Mouse (Mus musculus) embryonic facial prominence, embryonic 14.5 days (tissue): ENCODE results near the gene Gm42669. TPM values are rescaled to one million over a fixed set of nuclear protein-coding genes. Genes with fewer than 3 reads are reported as not detected.

Experiments
- ATAC-seq: fragments of 200-750 bp; cut with Nextera tagmentation; 2 replicates; pipeline ENCODE4 v1.8.0; 2017; ENCODE audit warnings: low read depth, moderate number of reproducible peaks, moderate TSS enrichment
- DNase-seq: peaks from one replicate; pipeline ENCODE4 v3.0.0-alpha.2; 2015; ENCODE audit warnings: low spot score
- H3K27ac ChIP-seq: fragments of 300-500 bp; sonication (generic); replicated peaks from 2 replicates; pipeline ENCODE4 v1.5.1; 2014; ENCODE audit warnings: low read depth, mild to moderate bottlenecking, low read length, moderate library complexity
- H3K27me3 ChIP-seq: fragments of 300-500 bp; sonication (generic); replicated peaks from 2 replicates; pipeline ENCODE4 v1.6.1; 2014; ENCODE audit warnings: low read length; ENCODE audit not compliant: control insufficient read depth, insufficient read depth
- H3K36me3 ChIP-seq: fragments of 300-500 bp; sonication (generic); 2 replicates; pipeline ENCODE4 v1.6.1; 2014; ENCODE audit warnings: low read length, mixed read lengths; ENCODE audit not compliant: control insufficient read depth, insufficient read depth
- H3K4me1 ChIP-seq: fragments of 300-500 bp; sonication (generic); 2 replicates; pipeline ENCODE4 v1.6.1; 2014; ENCODE audit warnings: antibody characterized with exemption, low read length; ENCODE audit not compliant: control insufficient read depth, insufficient read depth
- H3K4me2 ChIP-seq: fragments of 300-500 bp; sonication (generic); 2 replicates; pipeline ENCODE4 v1.6.1; 2014; ENCODE audit warnings: low read depth, mild to moderate bottlenecking, low read length, moderate library complexity, mixed read lengths
- H3K4me3 ChIP-seq: fragments of 300-500 bp; sonication (generic); 2 replicates; pipeline ENCODE4 v1.5.1; 2014; ENCODE audit warnings: low read depth, mild to moderate bottlenecking, low read length
- H3K9ac ChIP-seq: fragments of 300-500 bp; sonication (generic); 2 replicates; pipeline ENCODE4 v1.6.1; 2014; ENCODE audit warnings: low read depth, mild to moderate bottlenecking, low read length, moderate library complexity, mixed read lengths
- H3K9me3 ChIP-seq: fragments of 300-500 bp; sonication (generic); 2 replicates; pipeline ENCODE4 v1.6.1; 2016; ENCODE audit warnings: low read length; ENCODE audit not compliant: control insufficient read depth
- WGBS: fragments of 180-500 bp; shearing (Covaris S2); extraction: QIAGEN DNeasy Blood & Tissue Kit; methylation state at CpG from one replicate; pipeline ENCODE4 v1.1.7; 2014; 5-methylcytosine and 5-hydroxymethylcytosine counted together
- polyA plus RNA-seq: library from polyadenylated mRNA; unstranded; fragments of >200 nt; fragmentation: Nextera tagmentation; extraction: Ambion mirVana; gene quantifications from 2 replicates; pipeline ENCODE4 v1.2.1, GENCODE M21; 2014

Gm42669 gene
- polyA plus RNA-seq, 1 experiment from 2014 or later = 0.32 TPM

- ATAC-seq (peak; percentile 96), DNase-seq (peak; percentile 93)
- Histone ChIP-seq H3K27me3 (no peaks in the 10 kb centered on the region), H3K4me3 (peak within 1 kb of the TSS; percentile 71), H3K27ac (peak within 1 kb of the TSS; percentile 88), H3K4me2 (peak within 1 kb of the TSS; percentile 68), H3K36me3 (peaks cover 16% of the 10 kb centered on the region), H3K4me1 (0 out of 2 replicates have a peak, but pooled peaks cover 5% of the 10 kb centered on the region), H3K9ac (peak within 1 kb of the TSS; percentile 83), H3K9me3 (no peaks in the 10 kb centered on the region)
- under 1% methylated on average over 37 of the region's 64 CpGs for WGBS
These were observed 90.1 kb downstream of the Gm42669 start, which contains the start of the genes Rpap2 and Glmn for GRCm38 (mm10) chr5:107597301-107598077. TSS of gene Rpap2 (plus strand) at chr5:107597373. TSS of gene Glmn (minus strand) at chr5:107597888.

GRCm38 (mm10) chr5:107598380-107598779 is 91.0 kb downstream of the Gm42669 start:
- H3K9ac ChIP-seq = peak overlapping the region; percentile 83
- no peak overlapping the region for H3K27ac ChIP-seq
- no peaks in the 10 kb centered on the region for H3K9me3 ChIP-seq
- peak overlapping the region; percentile 68 for H3K4me2 ChIP-seq
- no peaks in the 10 kb centered on the region for H3K27me3 ChIP-seq
- ATAC-seq (no peak), DNase-seq (peak; percentile 4)
- H3K4me3 ChIP-seq = peak overlapping the region; percentile 71
- H3K36me3 ChIP-seq = peaks cover 19% of the 10 kb centered on the region
- H3K4me1 ChIP-seq = 0 out of 2 replicates have a peak, but pooled peaks cover 5% of the 10 kb centered on the region
- 22% methylated on average over 4 of the region's 4 CpGs for WGBS

- Histone ChIP-seq H3K36me3 (peaks cover 41% of the 10 kb centered on the region), H3K9ac (no peak overlapping the region), H3K4me2 (no peak overlapping the region), H3K27ac (no peak overlapping the region), H3K4me3 (no peak overlapping the region), H3K27me3 (no peaks in the 10 kb centered on the region), H3K9me3 (no peaks in the 10 kb centered on the region), H3K4me1 (no peaks in the 10 kb centered on the region)
- ATAC-seq = peak; percentile 37; the same call in 1 of the 2 replicates
- WGBS = 6% methylated on average over 2 of the region's 2 CpGs
- peak; percentile 63 for DNase-seq
These were observed 103.8 kb downstream of the Gm42669 start for GRCm38 (mm10) chr5:107611224-107611623.

DNA sequence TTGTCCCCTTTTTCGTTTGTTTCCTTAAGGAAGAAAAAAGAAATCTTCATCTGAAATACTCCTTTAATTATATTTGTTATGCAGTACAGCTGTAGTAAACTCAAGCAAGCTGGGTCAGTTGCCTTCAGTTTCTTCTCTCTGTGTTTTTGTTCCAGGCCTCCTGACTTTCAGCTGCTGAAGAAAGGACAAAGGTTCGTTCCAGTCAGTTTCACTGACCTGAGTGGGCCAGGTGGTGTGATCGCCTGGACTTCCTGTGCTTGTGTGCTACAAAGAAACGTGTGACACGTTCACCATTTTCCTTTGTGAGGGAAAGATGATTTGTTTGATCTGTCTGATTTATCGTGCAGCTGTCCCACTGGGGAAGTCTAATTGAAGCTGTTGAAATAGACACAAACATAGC is 110.6 kb downstream of the Gm42669 start:
- DNase-seq (no peak), ATAC-seq (no peak)
- 77% methylated on average over 6 of the region's 6 CpGs for WGBS
- Histone ChIP-seq H3K36me3 (peaks cover 61% of the 10 kb centered on the region), H3K27me3 (no peaks in the 10 kb centered on the region), H3K27ac (no peak overlapping the region), H3K4me1 (no peaks in the 10 kb centered on the region), H3K4me3 (no peak overlapping the region), H3K9ac (no peak overlapping the region), H3K4me2 (no peak overlapping the region), H3K9me3 (no peaks in the 10 kb centered on the region)

DNA sequence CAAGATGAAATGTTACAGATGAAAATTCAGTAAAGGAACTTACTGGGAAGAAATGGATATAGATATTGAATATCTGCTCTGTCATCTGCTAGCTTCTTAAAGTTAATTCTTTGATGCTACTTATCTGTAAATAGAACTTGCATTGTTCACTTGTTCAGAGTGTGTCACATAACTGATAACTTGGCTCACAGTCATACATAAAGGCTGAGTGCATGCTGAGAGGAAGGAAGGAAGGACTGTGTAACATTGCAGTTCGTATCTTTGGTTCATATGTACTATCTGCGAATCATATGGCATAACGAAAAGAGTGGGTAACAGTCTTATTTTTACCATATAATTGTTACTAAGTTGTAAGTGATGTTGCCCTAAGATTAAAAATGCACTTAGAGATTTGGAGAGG is 113.9 kb downstream of the Gm42669 start:
- peaks cover 63% of the 10 kb centered on the region for H3K36me3 ChIP-seq

More for the DNA sequence above, 113.9 kb downstream of the Gm42669 start:
- H3K27me3 ChIP-seq = no peaks in the 10 kb centered on the region
- DNase-seq (no peak), ATAC-seq (no peak)
- H3K9ac ChIP-seq = no peak overlapping the region
- WGBS = 93% methylated on average over 3 of the region's 3 CpGs
- no peaks in the 10 kb centered on the region for H3K4me1 ChIP-seq
- no peaks in the 10 kb centered on the region for H3K9me3 ChIP-seq
- H3K4me3 ChIP-seq = no peak overlapping the region
- H3K4me2 ChIP-seq = no peak overlapping the region
- H3K27ac ChIP-seq = no peak overlapping the region

Other genes with a start within 250 kb of the Gm42669 start
- 35.6 and 36.5 TPM in 2 replicates for gene Tgfbr3, start 218.0 kb upstream of the Gm42669 start, polyA plus RNA-seq
- 4.2 and 5.0 TPM in 2 replicates for gene Brdt, start 176.5 kb upstream of the Gm42669 start, polyA plus RNA-seq
- 2.8 and 3.2 TPM in 2 replicates for gene Ephx4, start 104.9 kb upstream of the Gm42669 start, polyA plus RNA-seq
- gene Lpcat2b, start 76.1 kb upstream of the Gm42669 start, polyA plus RNA-seq = not detected in 2 replicates
- gene Btbd8, start 69.6 kb upstream of the Gm42669 start, polyA plus RNA-seq = 4.8 and 5.8 TPM in 2 replicates
- gene 1700028K03Rik, start 27.1 kb downstream of the Gm42669 start, polyA plus RNA-seq = 0.09 and 0.33 TPM in 2 replicates
- 19.1 and 20.9 TPM in 2 replicates for gene Rpap2, start 89.8 kb downstream of the Gm42669 start, polyA plus RNA-seq
- gene Glmn, start 90.3 kb downstream of the Gm42669 start, polyA plus RNA-seq = 26.4 and 26.5 TPM in 2 replicates
- 0.39 and 0.79 TPM in 2 replicates for gene Gfi1, start 218.4 kb downstream of the Gm42669 start, polyA plus RNA-seq